Mouse (Mus musculus) lung, postnatal 0 days (tissue): ENCODE data around the gene Tnfaip8l2. TPM values are rescaled to one million over a fixed set of nuclear protein-coding genes. Genes with fewer than 3 reads are reported as not detected.

Experiments
- ATAC-seq: fragments of 200-750 bp; cut with Nextera tagmentation; 2 replicates; pipeline ENCODE4 v1.8.0; 2017; ENCODE audit warnings: moderate library complexity
- DNase-seq: peaks from one replicate; pipeline ENCODE4 v3.0.0-alpha.2; 2016; ENCODE audit warnings: low spot score
- H3K27ac ChIP-seq: fragments of 300-500 bp; sonication (generic); 2 replicates; pipeline ENCODE4 v1.5.1; 2014; ENCODE audit warnings: antibody characterized with exemption, mild to moderate bottlenecking, low read length, mixed read lengths
- H3K27me3 ChIP-seq: fragments of 300-500 bp; sonication (generic); replicated peaks from 2 replicates; pipeline ENCODE4 v1.6.1; 2014; ENCODE audit warnings: low read length, mixed read lengths; ENCODE audit not compliant: insufficient read depth
- H3K36me3 ChIP-seq: fragments of 300-500 bp; sonication (generic); 2 replicates; pipeline ENCODE4 v1.6.1; 2014; ENCODE audit warnings: low read length, mixed read lengths; ENCODE audit not compliant: insufficient read depth
- H3K4me1 ChIP-seq: fragments of 300-500 bp; sonication (generic); 2 replicates; pipeline ENCODE4 v1.6.1; 2014; ENCODE audit warnings: antibody characterized with exemption, low read depth, low read length, mixed read lengths; ENCODE audit not compliant: insufficient read depth
- H3K4me2 ChIP-seq: fragments of 300-500 bp; sonication (generic); replicated peaks from 2 replicates; pipeline ENCODE4 v1.6.1; 2014; ENCODE audit warnings: low read depth, mild to moderate bottlenecking, low read length, moderate library complexity, mixed read lengths
- H3K4me3 ChIP-seq: fragments of 300-500 bp; sonication (generic); 2 replicates; pipeline ENCODE4 v1.5.1; 2014; ENCODE audit warnings: low read depth, low read length
- H3K9ac ChIP-seq: fragments of 300-500 bp; sonication (generic); replicated peaks from 2 replicates; pipeline ENCODE4 v1.6.1; 2014; ENCODE audit warnings: low read depth, mild to moderate bottlenecking
- H3K9me3 ChIP-seq: fragments of 300-500 bp; sonication (generic); 2 replicates; pipeline ENCODE4 v1.6.1; 2016; ENCODE audit warnings: low read length, mixed read lengths
- CTCF ChIP-seq: IDR thresholded peaks from 2 replicates; pipeline ENCODE4 v1.5.1; 2016; ENCODE audit warnings: antibody characterized with exemption, mild to moderate bottlenecking
- EP300 ChIP-seq: IDR thresholded peaks from 2 replicates; pipeline ENCODE4 v1.6.1; 2016; ENCODE audit warnings: antibody characterized with exemption, mild to moderate bottlenecking, control low read depth
- WGBS: fragments of 180-500 bp; shearing (Covaris S2); extraction: QIAGEN DNeasy Blood & Tissue Kit; methylation state at CpG from one replicate; pipeline ENCODE4 v1.1.7; 2014; 5-methylcytosine and 5-hydroxymethylcytosine counted together
- polyA plus RNA-seq: library from polyadenylated mRNA; unstranded; fragments of >200 nt; fragmentation: Nextera tagmentation; extraction: Ambion mirVana; gene quantifications from 2 replicates; pipeline ENCODE4 v1.2.1, GENCODE M21; 2015

The Tnfaip8l2 gene
- polyA plus RNA-seq, 1 experiment from 2014 or later: 9.7 TPM

DNA sequence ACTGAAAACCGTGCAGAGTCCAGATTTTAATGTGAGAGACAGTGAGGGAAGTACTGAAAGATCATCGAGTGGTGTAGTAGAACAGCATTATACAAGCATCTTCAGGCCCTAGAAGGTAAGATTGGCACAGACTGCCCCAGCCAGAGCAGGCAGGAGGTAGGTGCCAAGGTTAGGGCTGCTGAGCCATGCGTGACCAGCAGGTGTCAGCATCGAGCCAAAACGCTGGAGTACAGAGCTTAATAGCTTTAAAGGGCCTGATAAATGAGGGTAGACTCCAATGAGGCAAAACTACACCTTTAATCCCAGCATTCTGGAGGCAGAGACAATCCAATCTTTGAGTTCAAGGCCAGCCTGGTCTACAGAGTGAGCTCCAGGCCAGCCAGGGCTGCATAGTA lies 454 bp upstream of the Tnfaip8l2 start:
- Histone ChIP-seq H3K4me3 (no peak overlapping the region), H3K27me3 (no peaks in the 10 kb centered on the region), H3K4me1 (no peaks in the 10 kb centered on the region), H3K9me3 (no peaks in the 10 kb centered on the region), H3K27ac (no peak overlapping the region), H3K9ac (no peak overlapping the region), H3K36me3 (no peaks in the 10 kb centered on the region), H3K4me2 (no peak overlapping the region)
- peak; percentile 84 for ATAC-seq
- TF ChIP-seq EP300: no peak
- TF ChIP-seq CTCF: peak; percentile 98
- WGBS: 10% methylated on average over 5 of the region's 5 CpGs
- DNase-seq: peak; percentile 75

DNA sequence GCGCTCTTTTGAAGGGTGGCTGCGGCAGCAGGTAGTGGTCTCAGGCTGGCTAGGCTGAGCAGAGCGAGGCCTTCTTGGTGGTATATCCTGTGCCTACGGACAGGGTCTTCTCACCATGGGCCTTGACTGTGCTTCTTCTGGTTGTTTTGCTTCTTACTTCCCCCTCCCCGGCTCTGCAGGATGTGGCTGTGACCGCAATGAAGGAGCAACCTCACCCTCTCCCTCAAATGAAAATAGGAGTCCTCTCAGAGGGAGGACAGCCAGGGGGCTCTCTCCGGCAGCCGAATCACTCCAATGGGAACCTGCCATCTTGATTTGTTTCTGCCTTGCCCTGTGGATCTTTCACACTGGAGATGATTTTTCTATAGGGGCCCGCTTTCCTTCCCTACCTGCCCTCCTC lies 686 bp downstream of the Tnfaip8l2 start:
- Histone ChIP-seq H3K4me2 (no peak overlapping the region), H3K36me3 (no peaks in the 10 kb centered on the region), H3K4me3 (no peak overlapping the region), H3K9ac (no peak overlapping the region), H3K27me3 (no peaks in the 10 kb centered on the region), H3K9me3 (no peaks in the 10 kb centered on the region), H3K27ac (peak overlapping the region; percentile 14; the same call in 1 of the 2 replicates), H3K4me1 (no peaks in the 10 kb centered on the region)
- DNase-seq: no peak
- ATAC-seq: no peak
- no peak for TF ChIP-seq EP300
- no peak for TF ChIP-seq CTCF
- 78% methylated on average over 9 of the region's 9 CpGs for WGBS

DNA sequence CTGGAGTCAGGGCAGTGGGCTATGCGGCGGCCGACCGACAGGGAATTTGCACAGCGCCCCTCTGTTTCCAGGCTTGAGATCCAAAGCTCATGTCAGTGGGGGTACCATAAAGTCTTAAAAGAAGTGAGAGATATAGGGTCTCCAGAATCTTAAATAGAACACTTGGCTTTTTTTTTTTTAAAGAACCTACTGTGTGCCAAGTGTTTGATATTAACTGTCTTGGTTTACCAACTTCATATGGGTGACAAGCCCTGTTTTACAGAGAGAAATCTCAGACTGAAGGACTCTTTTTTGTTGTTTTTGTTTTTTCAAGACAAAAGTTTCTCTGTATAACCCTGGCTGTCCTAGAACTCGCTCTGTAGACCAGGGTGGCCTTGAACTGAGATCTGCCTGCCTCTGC lies 1.4 kb downstream of the Tnfaip8l2 start:
- 0 out of 2 replicates have a peak overlapping the region, but pooled peaks have one; percentile 14 for H3K27ac ChIP-seq
- H3K9me3 ChIP-seq: no peaks in the 10 kb centered on the region
- no peak overlapping the region for H3K4me2 ChIP-seq
- no peak for TF ChIP-seq CTCF
- TF ChIP-seq EP300: no peak
- no peak for DNase-seq
- no peak overlapping the region for H3K9ac ChIP-seq
- ATAC-seq: no peak
- 96% methylated on average over 6 of the region's 6 CpGs for WGBS
- no peaks in the 10 kb centered on the region for H3K36me3 ChIP-seq
- no peak overlapping the region for H3K4me3 ChIP-seq
- H3K27me3 ChIP-seq: no peaks in the 10 kb centered on the region
- H3K4me1 ChIP-seq: no peaks in the 10 kb centered on the region

DNA sequence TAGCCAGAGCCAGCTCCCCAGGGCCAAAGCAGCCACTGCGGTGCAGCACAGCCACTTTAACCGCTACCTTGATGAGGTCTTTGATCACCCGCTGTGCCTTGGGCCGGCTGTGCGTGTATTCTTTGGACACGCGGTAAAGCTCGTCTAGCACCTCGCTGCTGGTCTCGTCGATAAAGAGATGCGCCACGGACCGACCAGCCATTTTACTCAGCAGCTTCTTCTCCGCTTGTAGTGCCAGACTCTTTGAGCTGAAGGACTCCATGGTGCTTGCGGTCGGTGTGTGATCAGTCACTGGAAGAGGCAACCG lies 1.9 kb downstream of the Tnfaip8l2 start:
- peak; percentile 1; the same call in 1 of the 2 replicates for ATAC-seq
- Histone ChIP-seq H3K9ac (no peak overlapping the region), H3K4me1 (peaks cover 3% of the 10 kb centered on the region; the same call in 1 of the 2 replicates), H3K9me3 (no peaks in the 10 kb centered on the region), H3K4me3 (no peak overlapping the region), H3K4me2 (no peak overlapping the region), H3K27ac (no peak overlapping the region), H3K27me3 (no peaks in the 10 kb centered on the region), H3K36me3 (no peaks in the 10 kb centered on the region)
- DNase-seq: no peak
- no peak for TF ChIP-seq EP300
- TF ChIP-seq CTCF: no peak
- WGBS: 64% methylated on average over 18 of the region's 18 CpGs

DNA sequence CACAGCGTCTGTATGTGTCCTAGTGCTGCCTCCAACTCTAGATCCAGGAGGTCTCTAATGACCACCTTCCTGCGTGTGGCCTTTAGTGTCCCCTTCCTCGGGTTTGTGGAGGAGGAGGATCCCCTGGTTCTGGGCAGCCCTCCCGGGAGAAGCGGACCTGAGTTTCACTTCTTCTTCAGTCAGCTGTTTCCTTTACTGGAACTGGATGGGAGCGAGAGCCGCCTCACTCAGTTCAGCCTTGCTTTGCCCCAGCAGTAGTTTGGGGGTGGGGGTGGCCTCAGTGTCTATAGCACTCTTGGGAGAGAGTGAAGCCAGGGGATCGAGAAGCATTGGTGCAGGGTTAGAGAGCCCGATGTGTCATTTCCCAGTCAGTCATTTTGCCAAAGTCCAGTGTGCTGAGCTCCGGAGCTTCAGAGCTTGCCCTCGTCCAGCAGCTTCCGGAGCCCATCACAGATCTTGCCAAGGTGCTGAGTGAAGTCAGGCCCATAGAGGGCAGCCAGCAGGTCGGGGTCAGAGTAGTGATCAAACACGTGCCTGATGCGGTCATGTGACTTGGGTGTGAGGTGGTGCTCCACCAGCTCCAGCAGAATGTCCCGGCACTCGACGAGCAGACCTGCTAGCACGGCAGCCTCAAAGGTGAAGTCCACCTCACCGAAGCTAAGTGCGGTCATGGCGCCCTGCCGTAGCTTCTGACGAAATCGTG lies 2.4 kb downstream of the Tnfaip8l2 start:
- Histone ChIP-seq H3K9ac (no peak overlapping the region), H3K36me3 (no peaks in the 10 kb centered on the region), H3K4me2 (no peak overlapping the region), H3K27ac (no peak overlapping the region), H3K4me3 (no peak overlapping the region), H3K27me3 (no peaks in the 10 kb centered on the region), H3K4me1 (peaks cover 7% of the 10 kb centered on the region; the same call in 1 of the 2 replicates), H3K9me3 (no peaks in the 10 kb centered on the region)
- ATAC-seq: peak; percentile 25
- WGBS: 62% methylated on average over 25 of the region's 25 CpGs
- no peak for TF ChIP-seq EP300
- peak; percentile 21; the same call in 1 of the 2 replicates for TF ChIP-seq CTCF
- DNase-seq: peak; percentile 40

DNA sequence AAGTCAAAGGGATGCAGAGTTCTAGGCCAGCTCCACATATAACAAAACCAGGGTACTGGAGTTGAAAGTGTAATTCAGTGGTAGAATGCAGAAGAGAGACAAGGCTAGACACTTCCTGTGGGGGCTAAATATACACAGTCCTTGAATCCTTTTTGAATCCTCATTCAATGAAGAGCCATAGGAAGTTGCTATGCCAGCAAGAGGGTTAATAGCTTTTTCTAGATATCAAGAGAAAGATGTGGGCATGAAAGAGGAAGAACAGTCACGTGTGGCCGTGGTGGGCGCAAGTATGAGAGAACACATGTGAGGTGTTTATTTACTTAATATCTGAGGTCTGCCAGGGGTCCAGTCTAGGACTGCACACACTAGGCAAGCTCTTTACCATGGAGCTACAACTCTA lies 5.8 kb downstream of the Tnfaip8l2 start:
- no peak overlapping the region for H3K9ac ChIP-seq
- H3K4me3 ChIP-seq: no peak overlapping the region
- no peak overlapping the region for H3K27ac ChIP-seq
- WGBS: 75% methylated on average over 3 of the region's 3 CpGs
- TF ChIP-seq EP300: no peak
- TF ChIP-seq CTCF: no peak
- no peaks in the 10 kb centered on the region for H3K36me3 ChIP-seq
- H3K4me2 ChIP-seq: no peak overlapping the region
- no peak for DNase-seq
- no peak for ATAC-seq
- no peaks in the 10 kb centered on the region for H3K27me3 ChIP-seq
- no peaks in the 10 kb centered on the region for H3K9me3 ChIP-seq
- peaks cover 7% of the 10 kb centered on the region; the same call in 1 of the 2 replicates for H3K4me1 ChIP-seq
